Mouse (Mus musculus): ENCODE results near the gene Phka1.

DNA sequence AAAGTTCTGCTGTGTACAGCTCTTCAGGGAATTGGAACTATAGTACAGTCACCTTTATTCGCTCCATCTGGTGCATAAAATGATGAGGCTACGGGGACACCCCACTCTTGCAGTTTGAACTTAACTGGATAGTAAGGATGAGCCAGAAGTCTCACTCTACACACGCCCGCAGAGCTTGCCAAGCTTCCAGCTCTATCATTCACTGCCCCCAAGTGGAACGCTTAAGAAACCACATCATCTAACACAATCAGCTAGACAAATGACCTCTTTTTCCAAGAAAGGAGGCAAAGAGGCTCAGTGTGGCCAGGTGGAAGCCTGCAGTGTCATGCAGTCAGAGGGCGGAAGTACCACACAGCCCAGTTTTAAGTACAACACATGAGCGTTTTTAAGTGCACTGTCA lies 158.5 kb downstream of the Phka1 start:
- TF ChIP-seq CTCF (IDR thresholded peaks at IDR 0.05; ENCODE audit: low read depth, low read length) (no peak), POLR2A (IDR thresholded peaks at IDR 0.05; ENCODE audit: borderline replicate concordance, low read depth, low read length) (no peak)
